Mouse (Mus musculus) neural tube, embryonic 14.5 days (tissue): ENCODE data around the gene Chadl. TPM values are rescaled to one million over a fixed set of nuclear protein-coding genes. Genes with fewer than 3 reads are reported as not detected.
A peak's percentile ranks its signal among the peaks of the same experiment; 100 is the strongest.

Source experiments
- ATAC-seq: fragments of 200-750 bp; cut with Nextera tagmentation; 2 replicates; pipeline ENCODE4 v1.8.0; 2017; ENCODE audit warnings: low read depth, mild to moderate bottlenecking, moderate TSS enrichment, moderate library complexity
- H3K27ac ChIP-seq: fragments of 300-500 bp; sonication (generic); 2 replicates; pipeline ENCODE4 v1.5.1; 2014; ENCODE audit warnings: low read depth, mild to moderate bottlenecking, control low read depth, low read length, moderate library complexity, mixed read lengths
- H3K27me3 ChIP-seq: fragments of 300-500 bp; sonication (generic); 2 replicates; pipeline ENCODE4 v1.6.1; 2014; ENCODE audit warnings: low read length; ENCODE audit not compliant: control insufficient read depth, insufficient read depth
- H3K36me3 ChIP-seq: fragments of 300-500 bp; sonication (generic); 2 replicates; pipeline ENCODE4 v1.6.1; 2014; ENCODE audit warnings: low read length, mixed read lengths; ENCODE audit not compliant: control insufficient read depth, insufficient read depth
- H3K4me1 ChIP-seq: fragments of 300-500 bp; sonication (generic); 2 replicates; pipeline ENCODE4 v1.6.1; 2014; ENCODE audit warnings: low read length; ENCODE audit not compliant: control insufficient read depth, insufficient read depth
- H3K4me2 ChIP-seq: fragments of 300-500 bp; sonication (generic); 2 replicates; pipeline ENCODE4 v1.6.1; 2014; ENCODE audit warnings: mild to moderate bottlenecking, low read depth, low read length, control low read depth
- H3K4me3 ChIP-seq: fragments of 300-500 bp; sonication (generic); 2 replicates; pipeline ENCODE4 v1.5.1; 2014; ENCODE audit warnings: low read depth, low read length, control low read depth, mixed read lengths
- H3K9ac ChIP-seq: fragments of 300-500 bp; sonication (generic); replicated peaks from 2 replicates; pipeline ENCODE4 v1.6.1; 2014; ENCODE audit warnings: low read depth, mild to moderate bottlenecking, control low read depth, low read length, mixed read lengths
- H3K9me3 ChIP-seq: fragments of 300-500 bp; sonication (generic); 2 replicates; pipeline ENCODE4 v1.6.1; 2016; ENCODE audit warnings: low read length; ENCODE audit not compliant: control insufficient read depth
- WGBS: fragments of 180-500 bp; shearing (Covaris S2); extraction: QIAGEN DNeasy Blood & Tissue Kit; methylation state at CpG from one replicate; pipeline ENCODE4 v1.1.7; 2014; 5-methylcytosine and 5-hydroxymethylcytosine counted together
- polyA plus RNA-seq: library from polyadenylated mRNA; unstranded; fragments of >200 nt; fragmentation: Nextera tagmentation; extraction: Ambion mirVana; gene quantifications from 2 replicates; pipeline ENCODE4 v1.2.1, GENCODE M21; 2014

Gene Chadl
- polyA plus RNA-seq, 1 experiment from 2014 or later, result 32.3 TPM

- no peaks in the 10 kb centered on the region for H3K9me3 ChIP-seq
- H3K9ac ChIP-seq, result peak overlapping the region; percentile 73
- peaks cover 24% of the 10 kb centered on the region for H3K27me3 ChIP-seq
- ATAC-seq, result peak; percentile 87
- no peak overlapping the region; the same call in 1 of the 2 replicates for H3K27ac ChIP-seq
- peaks cover 6% of the 10 kb centered on the region; the same call in 1 of the 2 replicates for H3K4me1 ChIP-seq
- H3K4me2 ChIP-seq, result peak overlapping the region; percentile 94
- WGBS, result under 1% methylated on average over 65 of the region's 107 CpGs
- no peaks in the 10 kb centered on the region for H3K36me3 ChIP-seq
- peak overlapping the region; percentile 50 for H3K4me3 ChIP-seq
Observed at GRCm38 (mm10) chr15:81693967-81694881, 2.9 kb downstream of the Chadl start.

- H3K4me1 ChIP-seq, result peaks cover 6% of the 10 kb centered on the region; the same call in 1 of the 2 replicates
- H3K4me3 ChIP-seq, result peak overlapping the region; percentile 50
- peak overlapping the region; percentile 0; the same call in 1 of the 2 replicates for H3K27ac ChIP-seq
- ATAC-seq, result peak; percentile 38
- H3K9ac ChIP-seq, result peak overlapping the region; percentile 73
- H3K9me3 ChIP-seq, result no peaks in the 10 kb centered on the region
- H3K36me3 ChIP-seq, result no peaks in the 10 kb centered on the region
- H3K27me3 ChIP-seq, result peaks cover 24% of the 10 kb centered on the region
- WGBS, result 6% methylated on average over 41 of the region's 41 CpGs
- peak overlapping the region; percentile 94 for H3K4me2 ChIP-seq
Observed at GRCm38 (mm10) chr15:81693366-81693966, 3.6 kb downstream of the Chadl start.

- no peak overlapping the region for H3K27ac ChIP-seq
- no peak overlapping the region for H3K4me2 ChIP-seq
- H3K36me3 ChIP-seq, result peaks cover 47% of the 10 kb centered on the region
Observed at GRCm38 (mm10) chr15:81680301-81680805, 16.7 kb downstream of the Chadl start.

GRCm38 (mm10) chr15:81676637-81677036 is 20.4 kb downstream of the Chadl start:
- H3K4me2 ChIP-seq, result no peak overlapping the region
- H3K4me1 ChIP-seq, result no peaks in the 10 kb centered on the region
- H3K9me3 ChIP-seq, result no peaks in the 10 kb centered on the region
- H3K27ac ChIP-seq, result no peak overlapping the region
- H3K4me3 ChIP-seq, result no peak overlapping the region
- WGBS, result 92% methylated on average over 3 of the region's 3 CpGs
- no peak for ATAC-seq
- no peak overlapping the region for H3K9ac ChIP-seq
- peaks cover 28% of the 10 kb centered on the region; the same call in 1 of the 2 replicates for H3K36me3 ChIP-seq
- no peaks in the 10 kb centered on the region for H3K27me3 ChIP-seq

More at GRCm38 (mm10) chr15:81680301-81680805, 16.7 kb downstream of the Chadl start:
- no peak for ATAC-seq
- Histone ChIP-seq H3K27me3 (no peaks in the 10 kb centered on the region), H3K9ac (no peak overlapping the region), H3K4me3 (no peak overlapping the region), H3K9me3 (no peaks in the 10 kb centered on the region), H3K4me1 (no peaks in the 10 kb centered on the region)
- 94% methylated on average over 4 of the region's 4 CpGs for WGBS

- H3K9ac ChIP-seq, result no peak overlapping the region
- H3K4me3 ChIP-seq, result no peak overlapping the region
- 87% methylated on average over 4 of the region's 4 CpGs for WGBS
- no peaks in the 10 kb centered on the region for H3K4me1 ChIP-seq
- H3K9me3 ChIP-seq, result no peaks in the 10 kb centered on the region
- peaks cover 37% of the 10 kb centered on the region for H3K36me3 ChIP-seq
- ATAC-seq, result no peak
- H3K27ac ChIP-seq, result no peak overlapping the region
- no peaks in the 10 kb centered on the region for H3K27me3 ChIP-seq
- H3K4me2 ChIP-seq, result no peak overlapping the region
Observed at GRCm38 (mm10) chr15:81670231-81670640, 26.9 kb downstream of the Chadl start.

GRCm38 (mm10) chr15:81666957-81667356 is 30.1 kb downstream of the Chadl start:
- Histone ChIP-seq H3K9me3 (no peaks in the 10 kb centered on the region), H3K36me3 (peaks cover 23% of the 10 kb centered on the region), H3K4me2 (no peak overlapping the region), H3K9ac (no peak overlapping the region), H3K4me3 (no peak overlapping the region), H3K27me3 (no peaks in the 10 kb centered on the region), H3K27ac (no peak overlapping the region), H3K4me1 (no peaks in the 10 kb centered on the region)
- WGBS, result 90% methylated on average over 10 of the region's 10 CpGs
- ATAC-seq, result no peak

GRCm38 (mm10) chr15:81663697-81664561 is 33.2 kb downstream of the Chadl start, which contains the start of gene L3mbtl2:
Gene L3mbtl2 (plus strand): TSS chr15:81663889.
- peak; percentile 99 for ATAC-seq
- Histone ChIP-seq H3K9me3 (no peaks in the 10 kb centered on the region), H3K9ac (peak within 1 kb of the TSS; percentile 54), H3K36me3 (peaks cover 8% of the 10 kb centered on the region), H3K27me3 (no peaks in the 10 kb centered on the region), H3K4me1 (no peaks in the 10 kb centered on the region), H3K4me2 (peak within 1 kb of the TSS; percentile 57), H3K4me3 (peak within 1 kb of the TSS; percentile 69), H3K27ac (peak within 1 kb of the TSS; percentile 41; the same call in 1 of the 2 replicates)
- WGBS, result under 1% methylated on average over 55 of the region's 55 CpGs

GRCm38 (mm10) chr15:81663281-81663680 is 33.8 kb downstream of the Chadl start:
- WGBS, result 66% methylated on average over 10 of the region's 10 CpGs
- Histone ChIP-seq H3K27ac (no peak overlapping the region), H3K27me3 (no peaks in the 10 kb centered on the region), H3K9ac (no peak overlapping the region), H3K9me3 (no peaks in the 10 kb centered on the region), H3K4me2 (peak overlapping the region; percentile 57), H3K4me3 (peak overlapping the region; percentile 69), H3K4me1 (no peaks in the 10 kb centered on the region), H3K36me3 (peaks cover 4% of the 10 kb centered on the region)
- no peak; the same call in 1 of the 2 replicates for ATAC-seq
